Comparison of ENCODE assay signal across 8 mouse cellular contexts in the genomic region with DNA sequence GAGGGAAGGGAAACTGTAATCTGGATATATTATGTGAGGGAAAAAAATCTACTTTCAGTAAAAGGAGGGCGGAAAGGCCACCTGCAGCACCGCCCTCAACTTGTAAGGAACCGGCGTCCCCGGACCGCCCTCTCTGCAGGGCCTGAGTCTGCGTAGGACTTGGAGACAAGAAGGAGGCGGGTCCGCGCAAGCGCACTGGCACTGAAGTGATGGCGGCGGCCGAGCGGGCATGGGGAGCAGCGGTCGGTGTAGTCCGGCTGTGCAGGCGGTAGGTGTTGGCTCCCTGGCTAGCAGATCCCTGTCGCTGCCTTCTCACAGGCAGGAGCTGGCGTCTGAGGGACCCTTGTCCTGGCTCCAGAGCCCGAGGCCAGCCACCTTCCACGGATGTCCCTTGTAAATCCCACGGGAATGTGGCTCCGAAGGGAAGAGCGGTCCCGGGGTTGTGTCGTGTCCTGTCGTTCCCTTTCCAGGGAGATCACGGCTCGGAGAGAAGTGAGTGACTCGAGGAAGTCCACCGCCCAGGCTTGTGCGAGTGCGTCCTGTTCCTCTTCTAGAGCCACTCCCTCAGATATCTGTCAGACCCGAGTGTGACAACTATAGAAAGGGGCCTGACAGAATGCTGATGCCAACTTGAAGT. TPM values are rescaled to one million over a fixed set of nuclear protein-coding genes. Genes with fewer than 3 reads are reported as not detected.
A peak's percentile ranks its signal among the peaks of the same experiment; 100 is the strongest.
DNase-seq lines count a peak whose midpoint lies in the region; ATAC-seq and TF ChIP-seq lines count a peak whose summit lies in the region.

No protein-coding gene starts in this region.

- peak overlapping the region; percentile 94 for H3K9ac ChIP-seq in heart, embryonic 15.5 days
- peak overlapping the region; percentile 76 for H3K9ac ChIP-seq in liver, embryonic 14.5 days (replicated peaks)
- H3K9ac ChIP-seq in neural tube, embryonic 11.5 days (ENCODE audit: low read length), result peak overlapping the region; percentile 88
- H3K9ac ChIP-seq in stomach, postnatal 0 days (ENCODE audit: low read length), result peak overlapping the region; percentile 87

- peak overlapping the region; percentile 69 for H3K4me2 ChIP-seq in heart, embryonic 15.5 days
- peak overlapping the region; percentile 72 for H3K4me2 ChIP-seq in liver, embryonic 14.5 days (ENCODE audit: low read depth)
- peak overlapping the region; percentile 60 for H3K4me2 ChIP-seq in neural tube, embryonic 11.5 days (ENCODE audit: low read depth)
- H3K4me2 ChIP-seq in stomach, postnatal 0 days (replicated peaks; ENCODE audit: low read depth), result peak overlapping the region; percentile 63

- no peaks in the 10 kb centered on the region for H3K9me3 ChIP-seq in forebrain, embryonic 10.5 days
- no peaks in the 10 kb centered on the region for H3K9me3 ChIP-seq in heart, embryonic 15.5 days (replicated peaks)
- H3K9me3 ChIP-seq in liver, embryonic 14.5 days (ENCODE audit: control insufficient read depth, low read length), result no peaks in the 10 kb centered on the region
- no peaks in the 10 kb centered on the region for H3K9me3 ChIP-seq in neural tube, embryonic 11.5 days (ENCODE audit: control insufficient read depth, low read length)
- H3K9me3 ChIP-seq in stomach, postnatal 0 days (ENCODE audit: control insufficient read depth, low read length), result no peaks in the 10 kb centered on the region

- peak; percentile 95 for ATAC-seq in heart, embryonic 15.5 days (replicated peaks; ENCODE audit: insufficient number of reproducible peaks, insufficient read depth, low FRiP score, low read depth)
- peak; percentile 98 for ATAC-seq in liver, embryonic 14.5 days (ENCODE audit: insufficient read depth)
- ATAC-seq in neural tube, embryonic 11.5 days (ENCODE audit: insufficient read depth, low FRiP score, low TSS enrichment), result peak; percentile 93
- ATAC-seq in stomach, postnatal 0 days (ENCODE audit: low FRiP score, low TSS enrichment), result peak; percentile 96

- H3K36me3 ChIP-seq in forebrain, embryonic 10.5 days (replicated peaks), result peaks cover 14% of the 10 kb centered on the region
- H3K36me3 ChIP-seq in heart, embryonic 15.5 days, result peaks cover 17% of the 10 kb centered on the region
- H3K36me3 ChIP-seq in liver, embryonic 14.5 days (replicated peaks; ENCODE audit: control insufficient read depth, insufficient read depth, low read depth), result no peaks in the 10 kb centered on the region
- H3K36me3 ChIP-seq in neural tube, embryonic 11.5 days (ENCODE audit: control insufficient read depth, insufficient read depth, low read length), result peaks cover 3% of the 10 kb centered on the region
- peaks cover 4% of the 10 kb centered on the region; the same call in 1 of the 2 replicates for H3K36me3 ChIP-seq in stomach, postnatal 0 days (ENCODE audit: control insufficient read depth, insufficient read depth, low read length)

- H3K27ac ChIP-seq in forebrain, embryonic 10.5 days, result peak overlapping the region; percentile 97
- peak overlapping the region; percentile 94 for H3K27ac ChIP-seq in heart, embryonic 15.5 days
- peak overlapping the region; percentile 52 for H3K27ac ChIP-seq in liver, embryonic 14.5 days
- H3K27ac ChIP-seq in neural tube, embryonic 11.5 days (ENCODE audit: low read depth, low read length), result peak overlapping the region; percentile 69
- H3K27ac ChIP-seq in stomach, postnatal 0 days (replicated peaks), result peak overlapping the region; percentile 85

- no peaks in the 10 kb centered on the region for H3K27me3 ChIP-seq in forebrain, embryonic 10.5 days (ENCODE audit: poor library complexity, severe bottlenecking)
- H3K27me3 ChIP-seq in heart, embryonic 15.5 days, result no peaks in the 10 kb centered on the region
- H3K27me3 ChIP-seq in liver, embryonic 14.5 days (ENCODE audit: control insufficient read depth, insufficient read depth, low read length), result no peaks in the 10 kb centered on the region
- H3K27me3 ChIP-seq in neural tube, embryonic 11.5 days (ENCODE audit: control insufficient read depth, insufficient read depth, low read length), result no peaks in the 10 kb centered on the region
- H3K27me3 ChIP-seq in stomach, postnatal 0 days (ENCODE audit: control insufficient read depth, insufficient read depth, low read length), result no peaks in the 10 kb centered on the region

- peak; percentile 91 to 93 for DNase-seq in CD8-positive naive resting alpha-beta T cell, adult 2 months (ENCODE audit: low read depth in 2 of 2, low spot score in 2 of 2)
- DNase-seq in c-Kit-positive CD71-negative TER-119-negative erythroid progenitor cells, embryonic 14.5 days (ENCODE audit: low read depth), result peak; percentile 89
- peak; percentile 93 for DNase-seq in forebrain, embryonic 10.5 days (ENCODE audit: extremely low spot score, low spot score)
- DNase-seq in kidney, postnatal 25 days, result peak; percentile 97 to 98
- DNase-seq in liver, embryonic 14.5 days (ENCODE audit: low read depth in 3 of 3, low spot score in 3 of 3), result peak; percentile 86 to 89 (median 86)
- DNase-seq in neural tube, embryonic 11.5 days (ENCODE audit: low spot score), result peak; percentile 92
- DNase-seq in stomach, postnatal 0 days (ENCODE audit: low spot score), result peak; percentile 96

- no peak for TF ChIP-seq CTCF in liver, embryonic 14.5 days (IDR thresholded peaks at IDR 0.05; ENCODE audit: low read depth)
- TF ChIP-seq CTCF in stomach, postnatal 0 days (IDR thresholded peaks at IDR 0.05; ENCODE audit: low read depth), result no peak

- no peak for TF ChIP-seq EP300 in liver, embryonic 14.5 days (IDR thresholded peaks at IDR 0.05; ENCODE audit: low read depth)
- TF ChIP-seq EP300 in stomach, postnatal 0 days (optimal IDR thresholded peaks at IDR 0.05), result no peak

- WGBS in forebrain, embryonic 10.5 days, result under 1% methylated on average over 36 of the region's 36 CpGs
- under 1% methylated on average over 36 of the region's 36 CpGs for WGBS in heart, embryonic 15.5 days
- under 1% methylated on average over 36 of the region's 36 CpGs for WGBS in liver, embryonic 14.5 days (ENCODE audit: insufficient replicate concordance)
- WGBS in neural tube, embryonic 11.5 days, result under 1% methylated on average over 36 of the region's 36 CpGs
- under 1% methylated on average over 36 of the region's 36 CpGs for WGBS in stomach, postnatal 0 days

- peaks cover 18% of the 10 kb centered on the region for H3K4me1 ChIP-seq in forebrain, embryonic 10.5 days
- H3K4me1 ChIP-seq in heart, embryonic 15.5 days (replicated peaks), result peaks cover 13% of the 10 kb centered on the region
- peaks cover 13 to 16% of the 10 kb centered on the region in 2 experiments for H3K4me1 ChIP-seq in liver, embryonic 14.5 days (replicated peaks; ENCODE audit: control insufficient read depth in 2 of 2, insufficient read depth in 2 of 2, low read length in 1 of 2)
- no peaks in the 10 kb centered on the region for H3K4me1 ChIP-seq in neural tube, embryonic 11.5 days (ENCODE audit: control insufficient read depth, insufficient read depth, low read length)
- H3K4me1 ChIP-seq in stomach, postnatal 0 days (replicated peaks; ENCODE audit: control insufficient read depth, insufficient read depth), result no peaks in the 10 kb centered on the region

- peak overlapping the region; percentile 97 for H3K4me3 ChIP-seq in forebrain, embryonic 10.5 days
- peak overlapping the region; percentile 84 for H3K4me3 ChIP-seq in heart, embryonic 15.5 days
- H3K4me3 ChIP-seq in liver, embryonic 14.5 days (ENCODE audit: insufficient read depth in 1 of 2, low read depth in 2 of 2, low read length in 2 of 2), result peak overlapping the region; percentile 63 to 95
- H3K4me3 ChIP-seq in neural tube, embryonic 11.5 days (ENCODE audit: low read depth, low read length), result peak overlapping the region; percentile 79
- peak overlapping the region; percentile 70 for H3K4me3 ChIP-seq in stomach, postnatal 0 days (ENCODE audit: low read depth, low read length)

RNA-seq across cellular contexts. Expression of gene Nfu1, which starts 0.8 kb away (rescaled TPM):
- 88.2 and 94.4 TPM in 2 replicates for polyA plus RNA-seq in forebrain, embryonic 10.5 days (2016; fragmentation: Nextera tagmentation; extraction: Ambion mirVana)
- 90.5 and 97.4 TPM in 2 replicates for polyA plus RNA-seq in heart, embryonic 15.5 days (2015; fragmentation: Nextera tagmentation; extraction: Ambion mirVana)
- polyA plus RNA-seq in liver, embryonic 14.5 days (2012; rRNA removed), result 23.5 and 51.9 TPM in 2 replicates
- 47.7 and 48.6 TPM in 2 replicates for polyA plus RNA-seq in liver, embryonic 14.5 days (2014; fragmentation: Nextera tagmentation; extraction: Ambion mirVana)
- 83.2 and 91.5 TPM in 2 replicates for polyA plus RNA-seq in neural tube, embryonic 11.5 days (2014; fragmentation: Nextera tagmentation; extraction: Ambion mirVana)
- polyA plus RNA-seq in stomach, postnatal 0 days (2015; fragmentation: Nextera tagmentation; extraction: Ambion mirVana), result 76.6 and 80.9 TPM in 2 replicates

RNA-seq across cellular contexts. Expression of gene Gfpt1, which starts 32.8 kb away (rescaled TPM):
- 13.1 and 13.5 TPM in 2 replicates for polyA plus RNA-seq in forebrain, embryonic 10.5 days (2016; fragmentation: Nextera tagmentation; extraction: Ambion mirVana)
- polyA plus RNA-seq in heart, embryonic 15.5 days (2015; fragmentation: Nextera tagmentation; extraction: Ambion mirVana), result 8.6 and 9.7 TPM in 2 replicates
- polyA plus RNA-seq in liver, embryonic 14.5 days (2012; rRNA removed), result 3.6 and 5.2 TPM in 2 replicates
- polyA plus RNA-seq in liver, embryonic 14.5 days (2014; fragmentation: Nextera tagmentation; extraction: Ambion mirVana), result 5.5 and 5.9 TPM in 2 replicates
- 18.0 and 18.1 TPM in 2 replicates for polyA plus RNA-seq in neural tube, embryonic 11.5 days (2014; fragmentation: Nextera tagmentation; extraction: Ambion mirVana)
- 14.5 and 17.4 TPM in 2 replicates for polyA plus RNA-seq in stomach, postnatal 0 days (2015; fragmentation: Nextera tagmentation; extraction: Ambion mirVana)

Comparison
In these comparisons a context has a peak if more than half of its experiments do, and no peak if none do; other contexts are left out.
1. Peak in every context shown above with its lines: DNase-seq, ATAC-seq, H3K4me3 ChIP-seq and H3K27ac ChIP-seq.